Mouse (Mus musculus) small intestine, adult 2 months (tissue): ENCODE results near the gene Atp8a1.

Experiments used
- CTCF ChIP-seq: fragments of 200-500 bp; IDR thresholded peaks from 2 replicates; pipeline ENCODE4 v1.5.1; 2012; ENCODE audit warnings: low read depth, mild to moderate bottlenecking, control low read depth, inconsistent platforms, low read length, moderate library complexity, mixed read lengths; ENCODE audit not compliant: insufficient replicate concordance, insufficient read length; ENCODE audit errors: extremely low read depth
- POLR2A ChIP-seq: fragments of 200-500 bp; IDR thresholded peaks from 2 replicates; pipeline ENCODE4 v1.6.1; 2012; ENCODE audit warnings: low read depth, mild to moderate bottlenecking, control low read depth, inconsistent platforms, low read length, moderate library complexity

DNA sequence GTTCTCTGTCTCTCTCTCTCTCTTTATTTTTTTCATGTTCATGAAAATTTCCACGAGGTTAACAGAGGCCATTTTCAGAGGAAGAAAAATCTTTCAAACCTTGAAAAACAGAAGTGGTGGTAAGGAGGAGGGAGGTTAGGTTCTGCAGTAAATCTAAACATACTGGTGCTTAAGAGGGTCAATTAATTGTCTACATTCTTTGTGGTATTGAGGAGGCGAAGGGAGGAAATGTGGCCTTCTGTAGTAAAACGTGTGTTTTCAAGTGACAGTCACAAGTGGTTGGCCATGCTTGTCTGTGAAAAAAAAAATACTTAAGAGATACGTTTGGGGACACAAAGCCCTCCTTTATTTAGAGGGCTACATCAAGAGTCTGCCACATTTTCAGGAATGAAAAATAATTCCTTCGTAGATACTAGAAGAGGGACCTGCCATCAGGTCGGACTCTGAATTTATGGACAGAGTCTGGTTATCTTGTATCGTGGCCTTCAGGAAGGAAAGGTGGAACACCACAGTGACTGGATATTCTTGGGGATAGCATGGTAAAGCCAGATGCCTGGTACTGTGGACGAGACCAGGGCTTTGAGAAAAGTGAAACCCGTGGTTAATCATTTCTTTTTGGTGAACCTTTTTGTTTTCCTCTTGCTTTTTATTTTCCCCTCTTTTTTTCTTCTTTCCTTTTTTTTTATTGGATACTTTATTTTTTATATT is 113.5 kb downstream of the Atp8a1 start:
- no peak for TF ChIP-seq POLR2A
- TF ChIP-seq CTCF, result no peak
